Mouse (Mus musculus): ENCODE measurements around the gene Krt77.

GRCm38 (mm10) chr15:101854294-101854693 lies 15.2 kb downstream of the Krt77 start:
- TF ChIP-seq TAL1 (IDR thresholded peaks at IDR 0.05; ENCODE audit: low read length) (no peak), GATA1 (IDR thresholded peaks at IDR 0.05; ENCODE audit: low read length) (no peak)
